Mouse (Mus musculus): ENCODE measurements at regions not wholly inside any gene's neighbourhood (a gene's known extent, or its start where the extent isn't known, plus 50 kb on each side); places are given as distances from the start of the nearest gene placed in this dataset.

GRCm38 (mm10) chr1:41391071-41391470, 585.7 kb downstream of the Tmem182 start:
- ATAC-seq (ENCODE audit: insufficient number of reproducible peaks, low FRiP score, low TSS enrichment): no peak

- ATAC-seq (ENCODE audit: insufficient number of reproducible peaks, low FRiP score, low TSS enrichment): no peak
Observed at GRCm38 (mm10) chr1:41393287-41393686, 587.9 kb downstream of the Tmem182 start.

GRCm38 (mm10) chr1:41395081-41395480, 589.7 kb downstream of the Tmem182 start:
- ATAC-seq (ENCODE audit: insufficient number of reproducible peaks, low FRiP score, low TSS enrichment): no peak

GRCm38 (mm10) chr1:41410533-41410932, 605.1 kb downstream of the Tmem182 start:
- no peak for ATAC-seq (ENCODE audit: insufficient number of reproducible peaks, low FRiP score, low TSS enrichment)

GRCm38 (mm10) chr1:41411641-41412040, 606.2 kb downstream of the Tmem182 start:
- no peak for ATAC-seq (ENCODE audit: insufficient number of reproducible peaks, low FRiP score, low TSS enrichment)

GRCm38 (mm10) chr1:41412078-41412477, 606.7 kb downstream of the Tmem182 start:
- ATAC-seq (ENCODE audit: insufficient number of reproducible peaks, low FRiP score, low TSS enrichment): no peak

- no peak for ATAC-seq (ENCODE audit: insufficient number of reproducible peaks, low FRiP score, low TSS enrichment)
Observed at GRCm38 (mm10) chr1:41420489-41421327, 615.3 kb downstream of the Tmem182 start.

- ATAC-seq (ENCODE audit: insufficient number of reproducible peaks, low FRiP score, low TSS enrichment): no peak
Observed at GRCm38 (mm10) chr1:41427853-41428252, 622.5 kb downstream of the Tmem182 start.

- ATAC-seq (ENCODE audit: insufficient number of reproducible peaks, low FRiP score, low TSS enrichment): no peak
Observed at GRCm38 (mm10) chr1:41431127-41431690, 625.8 kb downstream of the Tmem182 start.

- ATAC-seq (ENCODE audit: insufficient number of reproducible peaks, low FRiP score, low TSS enrichment): no peak
Observed at GRCm38 (mm10) chr1:41435379-41435778, 630.0 kb downstream of the Tmem182 start.

GRCm38 (mm10) chr1:41449972-41450371, 644.6 kb downstream of the Tmem182 start:
- no peak for ATAC-seq (ENCODE audit: insufficient number of reproducible peaks, low FRiP score, low TSS enrichment)
